Mouse (Mus musculus): Measurements from ENCODE around the gene Erp44. TPM values are rescaled to one million over a fixed set of nuclear protein-coding genes. Genes with fewer than 3 reads are reported as not detected.

Gene Erp44
- polyA plus RNA-seq, 1 experiment = 25.0 TPM

DNA sequence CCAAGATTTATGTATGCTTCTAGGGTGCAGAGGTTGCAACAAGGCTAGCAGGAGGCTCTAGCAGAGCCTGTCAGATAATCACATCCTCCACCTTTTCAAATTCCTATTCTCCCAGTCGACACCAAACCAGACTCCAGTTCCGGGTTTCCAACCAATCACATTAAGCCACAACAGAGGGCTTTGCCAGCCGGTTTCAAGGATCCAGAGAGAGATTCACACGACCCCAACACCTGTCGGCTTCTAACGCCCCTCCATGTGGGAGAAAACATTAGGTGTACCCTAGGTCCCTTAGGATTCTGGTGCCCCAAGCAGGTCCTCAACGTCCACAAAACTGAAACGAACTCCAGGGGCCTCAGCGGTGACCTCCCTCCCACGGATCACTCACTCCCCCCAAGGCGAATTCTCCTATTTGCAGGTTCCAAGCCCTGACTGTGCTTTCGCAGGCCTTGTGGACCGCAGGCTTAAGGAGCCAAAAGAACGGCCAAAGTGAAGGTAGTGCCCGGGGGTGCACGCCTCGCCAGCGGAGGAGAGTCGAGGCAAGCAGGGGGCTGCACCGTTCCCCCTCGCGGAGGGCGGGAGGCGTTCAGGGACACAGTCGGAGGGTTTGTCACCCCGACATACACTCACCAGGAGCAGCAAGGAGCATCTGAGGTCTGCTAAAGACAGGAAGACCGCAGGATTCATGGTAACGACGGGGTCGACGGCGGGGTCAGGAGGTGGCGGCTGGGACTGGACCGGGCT lies 431 bp downstream of the Erp44 start:
- H3K4me1 ChIP-seq (ENCODE audit: control insufficient read depth, insufficient read depth, low read length) = peaks cover 3% of the 10 kb centered on the region; the same call in 1 of the 2 replicates
- peak overlapping the region; percentile 29; the same call in 1 of the 2 replicates for H3K27ac ChIP-seq (ENCODE audit: insufficient read depth, low read length)
- TF ChIP-seq CTCF (IDR thresholded peaks at IDR 0.05; ENCODE audit: extremely low read depth, insufficient read depth, low read length) (no peak), POLR2A (IDR thresholded peaks at IDR 0.05; ENCODE audit: extremely low read depth, insufficient read depth, low read length) (no peak)
- peak overlapping the region; percentile 87 for H3K4me3 ChIP-seq (ENCODE audit: insufficient read depth, low read length)

- Histone ChIP-seq H3K4me3 (ENCODE audit: insufficient read depth, low read length) (no peak overlapping the region), H3K27ac (ENCODE audit: insufficient read depth, low read length) (no peak overlapping the region), H3K4me1 (ENCODE audit: control insufficient read depth, insufficient read depth, low read length) (peaks cover 3% of the 10 kb centered on the region; the same call in 1 of the 2 replicates)
- TF ChIP-seq POLR2A (IDR thresholded peaks at IDR 0.05; ENCODE audit: extremely low read depth, insufficient read depth, low read length) (no peak), CTCF (IDR thresholded peaks at IDR 0.05; ENCODE audit: extremely low read depth, insufficient read depth, low read length) (no peak)
These were observed 2.3 kb downstream of the Erp44 start for GRCm38 (mm10) chr4:48277011-48277410.

DNA sequence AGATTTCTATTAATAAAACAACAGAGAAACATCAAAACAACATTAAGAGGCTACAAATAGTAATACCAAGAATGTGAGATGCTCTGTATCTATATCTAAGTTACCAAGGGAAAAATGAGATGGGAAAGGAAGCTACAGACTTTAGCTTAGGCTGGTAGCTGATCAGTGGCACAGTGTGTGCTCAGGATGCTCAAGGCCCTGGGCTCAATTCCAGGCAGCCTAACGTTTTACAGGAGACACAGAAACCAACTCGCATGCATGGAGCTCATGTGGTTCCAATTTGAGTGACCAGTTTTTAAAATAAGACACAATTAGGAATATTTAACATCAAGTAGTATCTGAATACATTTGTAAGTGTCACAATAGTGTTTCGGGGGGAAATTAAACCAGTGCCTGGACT lies 3.6 kb downstream of the Erp44 start:
- Histone ChIP-seq H3K4me3 (ENCODE audit: insufficient read depth, low read length) (no peak overlapping the region), H3K4me1 (ENCODE audit: control insufficient read depth, insufficient read depth, low read length) (peaks cover 4% of the 10 kb centered on the region; the same call in 1 of the 2 replicates), H3K27ac (ENCODE audit: insufficient read depth, low read length) (no peak overlapping the region)
- TF ChIP-seq CTCF (IDR thresholded peaks at IDR 0.05; ENCODE audit: extremely low read depth, insufficient read depth, low read length) (no peak), POLR2A (IDR thresholded peaks at IDR 0.05; ENCODE audit: extremely low read depth, insufficient read depth, low read length) (no peak)

DNA sequence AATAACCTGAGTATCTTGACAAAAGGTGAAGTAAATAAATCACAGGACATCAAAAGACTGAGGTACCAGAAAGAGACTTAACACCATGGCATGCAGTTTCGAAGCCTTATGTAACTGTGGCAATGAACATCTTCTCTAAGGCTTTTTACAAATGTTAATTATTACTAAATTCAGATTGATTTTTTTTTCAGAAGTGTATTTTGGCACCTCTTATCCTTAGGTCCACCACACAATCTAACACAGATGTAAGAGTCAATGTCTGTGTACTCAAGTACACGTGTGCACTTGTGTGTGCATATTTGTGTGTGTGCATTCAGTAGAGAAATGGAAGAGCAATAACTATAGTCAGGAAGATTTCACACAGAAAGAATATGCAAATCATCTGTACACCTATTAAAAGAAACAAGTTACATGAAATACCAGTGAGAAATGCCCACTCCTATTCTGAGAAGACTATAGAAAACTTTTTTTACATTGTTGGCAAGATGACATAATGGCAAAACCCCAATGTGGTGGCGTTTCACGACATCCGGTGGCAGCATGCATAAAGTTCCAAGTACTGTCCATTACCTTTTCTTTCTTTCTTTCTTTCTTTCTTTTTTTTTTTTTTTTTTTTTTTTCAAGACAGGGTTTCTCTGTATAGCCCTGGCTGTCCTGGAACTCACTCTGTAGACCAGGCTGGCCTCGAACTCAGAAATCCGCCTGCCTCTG lies 6.1 kb downstream of the Erp44 start:
- TF ChIP-seq POLR2A (IDR thresholded peaks at IDR 0.05; ENCODE audit: extremely low read depth, insufficient read depth, low read length) (no peak), CTCF (IDR thresholded peaks at IDR 0.05; ENCODE audit: extremely low read depth, insufficient read depth, low read length) (no peak)
- Histone ChIP-seq H3K4me3 (ENCODE audit: insufficient read depth, low read length) (no peak overlapping the region), H3K27ac (ENCODE audit: insufficient read depth, low read length) (no peak overlapping the region), H3K4me1 (ENCODE audit: control insufficient read depth, insufficient read depth, low read length) (peaks cover 1% of the 10 kb centered on the region; the same call in 1 of the 2 replicates)

DNA sequence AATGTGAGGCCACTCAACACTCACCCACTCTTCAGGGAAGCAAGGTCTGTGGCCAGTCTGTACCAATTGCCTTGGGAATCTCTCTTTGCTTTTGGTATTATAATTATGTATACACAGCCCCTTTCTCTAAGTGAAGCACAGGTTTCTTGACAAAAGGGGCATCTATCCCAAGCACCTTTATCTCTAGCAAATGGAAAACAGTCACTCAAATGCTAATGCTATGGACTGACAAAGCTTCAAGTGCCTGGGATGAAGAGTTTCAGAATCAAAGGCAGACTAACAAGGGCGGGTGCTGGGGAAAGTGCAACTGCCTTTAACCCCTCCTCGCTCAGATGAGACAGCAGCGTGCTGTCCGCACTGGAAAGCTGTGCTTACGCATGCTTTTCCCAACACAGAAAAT lies 7.5 kb downstream of the Erp44 start:
- H3K4me1 ChIP-seq (ENCODE audit: control insufficient read depth, insufficient read depth, low read length) = peaks cover 1% of the 10 kb centered on the region; the same call in 1 of the 2 replicates
- H3K4me3 ChIP-seq (ENCODE audit: insufficient read depth, low read length) = no peak overlapping the region
- H3K27ac ChIP-seq (ENCODE audit: insufficient read depth, low read length) = no peak overlapping the region
- no peak for TF ChIP-seq CTCF (IDR thresholded peaks at IDR 0.05; ENCODE audit: extremely low read depth, insufficient read depth, low read length)
- TF ChIP-seq POLR2A (IDR thresholded peaks at IDR 0.05; ENCODE audit: extremely low read depth, insufficient read depth, low read length) = no peak

DNA sequence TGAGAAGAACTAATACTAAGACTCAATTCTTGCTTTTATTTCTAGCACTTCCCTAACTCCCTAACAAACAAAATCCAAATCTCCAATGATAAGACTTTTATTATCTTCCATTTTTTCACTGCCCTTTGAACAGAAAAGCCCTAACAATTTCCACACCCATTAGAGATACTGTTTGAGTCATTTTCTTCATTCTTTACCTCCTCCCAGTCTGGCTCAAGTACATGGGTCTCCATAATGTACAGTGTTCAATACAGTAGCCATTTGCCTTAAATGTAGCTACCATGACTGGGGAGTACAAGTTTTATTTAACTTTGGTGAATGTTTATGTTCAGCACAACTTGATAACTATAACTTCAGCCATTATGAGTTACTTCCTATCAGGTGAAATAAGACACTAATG lies 8.8 kb downstream of the Erp44 start:
- Histone ChIP-seq H3K4me3 (ENCODE audit: insufficient read depth, low read length) (no peak overlapping the region), H3K4me1 (ENCODE audit: control insufficient read depth, insufficient read depth, low read length) (peaks cover 3% of the 10 kb centered on the region), H3K27ac (ENCODE audit: insufficient read depth, low read length) (no peak overlapping the region)
- TF ChIP-seq CTCF (IDR thresholded peaks at IDR 0.05; ENCODE audit: extremely low read depth, insufficient read depth, low read length) (no peak), POLR2A (IDR thresholded peaks at IDR 0.05; ENCODE audit: extremely low read depth, insufficient read depth, low read length) (no peak)

GRCm38 (mm10) chr4:48268127-48268526 lies 11.2 kb downstream of the Erp44 start:
- Histone ChIP-seq H3K4me3 (ENCODE audit: insufficient read depth, low read length) (no peak overlapping the region), H3K4me1 (ENCODE audit: control insufficient read depth, insufficient read depth, low read length) (peaks cover 3% of the 10 kb centered on the region), H3K27ac (ENCODE audit: insufficient read depth, low read length) (no peak overlapping the region)
- no peak for TF ChIP-seq POLR2A (IDR thresholded peaks at IDR 0.05; ENCODE audit: extremely low read depth, insufficient read depth, low read length)
- TF ChIP-seq CTCF (IDR thresholded peaks at IDR 0.05; ENCODE audit: extremely low read depth, insufficient read depth, low read length) = no peak

DNA sequence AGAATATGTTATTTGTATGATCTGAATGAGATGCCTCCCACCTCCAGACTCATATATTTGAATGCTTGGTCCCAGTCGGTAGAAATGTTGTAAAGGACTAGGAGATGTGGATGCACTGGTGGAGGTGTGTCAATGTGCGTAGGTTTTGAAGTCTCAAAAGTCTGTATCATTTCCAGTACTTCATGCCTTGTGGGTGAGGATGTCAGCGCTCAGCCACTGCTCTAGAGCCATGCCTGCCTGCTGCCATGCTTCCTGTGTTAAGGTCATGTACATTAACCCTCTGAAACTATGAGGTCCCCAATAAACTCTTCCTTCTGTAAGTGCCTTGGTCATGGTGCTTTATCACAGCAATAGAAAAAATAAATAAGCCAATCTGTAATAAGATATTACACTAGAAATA lies 11.7 kb downstream of the Erp44 start:
- no peak for TF ChIP-seq POLR2A (IDR thresholded peaks at IDR 0.05; ENCODE audit: extremely low read depth, insufficient read depth, low read length)
- no peak for TF ChIP-seq CTCF (IDR thresholded peaks at IDR 0.05; ENCODE audit: extremely low read depth, insufficient read depth, low read length)
- peaks cover 3% of the 10 kb centered on the region for H3K4me1 ChIP-seq (ENCODE audit: control insufficient read depth, insufficient read depth, low read length)
- H3K27ac ChIP-seq (ENCODE audit: insufficient read depth, low read length) = no peak overlapping the region
- H3K4me3 ChIP-seq (ENCODE audit: insufficient read depth, low read length) = no peak overlapping the region

- Histone ChIP-seq H3K27ac (ENCODE audit: insufficient read depth, low read length) (no peak overlapping the region), H3K4me1 (ENCODE audit: control insufficient read depth, insufficient read depth, low read length) (peaks cover 3% of the 10 kb centered on the region; the same call in 1 of the 2 replicates), H3K4me3 (ENCODE audit: insufficient read depth, low read length) (no peak overlapping the region)
- no peak for TF ChIP-seq CTCF (IDR thresholded peaks at IDR 0.05; ENCODE audit: extremely low read depth, insufficient read depth, low read length)
- TF ChIP-seq POLR2A (IDR thresholded peaks at IDR 0.05; ENCODE audit: extremely low read depth, insufficient read depth, low read length) = no peak
These were observed 21.3 kb downstream of the Erp44 start for GRCm38 (mm10) chr4:48258045-48258444.
